Mouse (Mus musculus) forebrain, postnatal 0 days (tissue): Measurements from ENCODE around the gene Hsf5. TPM values are rescaled to one million over a fixed set of nuclear protein-coding genes. Genes with fewer than 3 reads are reported as not detected.

Source experiments
- ATAC-seq: fragments of 200-750 bp; cut with Nextera tagmentation; 2 replicates; pipeline ENCODE4 v1.8.0; 2017; ENCODE audit warnings: mild to moderate bottlenecking, moderate library complexity
- DNase-seq: peaks from one replicate; pipeline ENCODE4 v3.0.0-alpha.2; 2015
- H3K27ac ChIP-seq: fragments of 300-500 bp; sonication (generic); 2 replicates; pipeline ENCODE4 v1.5.1; 2014; ENCODE audit warnings: low read depth, mild to moderate bottlenecking, antibody characterized with exemption, low read length, moderate library complexity, mixed read lengths
- H3K27me3 ChIP-seq: fragments of 300-500 bp; sonication (generic); 2 replicates; pipeline ENCODE4 v1.6.1; 2014; ENCODE audit warnings: mild to moderate bottlenecking, low read length, mixed read lengths; ENCODE audit not compliant: insufficient read depth
- H3K36me3 ChIP-seq: fragments of 300-500 bp; sonication (generic); 2 replicates; pipeline ENCODE4 v1.6.1; 2014; ENCODE audit warnings: mild to moderate bottlenecking, moderate library complexity; ENCODE audit not compliant: insufficient read depth
- H3K4me1 ChIP-seq: fragments of 300-500 bp; sonication (generic); 2 replicates; pipeline ENCODE4 v1.6.1; 2014; ENCODE audit warnings: antibody characterized with exemption; ENCODE audit not compliant: insufficient read depth
- H3K4me2 ChIP-seq: fragments of 300-500 bp; sonication (generic); 2 replicates; pipeline ENCODE4 v1.6.1; 2014; ENCODE audit warnings: low read depth, mild to moderate bottlenecking, moderate library complexity
- H3K4me3 ChIP-seq: fragments of 300-500 bp; sonication (generic); 2 replicates; pipeline ENCODE4 v1.5.1; 2014; ENCODE audit warnings: low read depth, low read length, mixed read lengths
- H3K9ac ChIP-seq: fragments of 300-500 bp; sonication (generic); 2 replicates; pipeline ENCODE4 v1.6.1; 2014; ENCODE audit warnings: mild to moderate bottlenecking
- H3K9me3 ChIP-seq: fragments of 300-500 bp; sonication (generic); 2 replicates; pipeline ENCODE4 v1.6.1; 2016; ENCODE audit warnings: low read length
- CTCF ChIP-seq: sonication (generic); IDR thresholded peaks from 2 replicates; pipeline ENCODE4 v1.5.1; 2016; ENCODE audit warnings: antibody characterized with exemption, control low read depth, low read depth
- WGBS: fragments of 180-500 bp; shearing (Covaris S2); extraction: QIAGEN DNeasy Blood & Tissue Kit; methylation state at CpG from one replicate; pipeline ENCODE4 v1.1.7; 2014; 5-methylcytosine and 5-hydroxymethylcytosine counted together
- polyA plus RNA-seq: library from polyadenylated mRNA; unstranded; fragments of >200 nt; fragmentation: Nextera tagmentation; extraction: Ambion mirVana; gene quantifications from 2 replicates; pipeline ENCODE4 v1.2.1, GENCODE M21; 2015
- total RNA-seq: library from RNA; depleted of rRNA; stranded (reverse); fragments of >200 nt; gene quantifications from 2 replicates; pipeline ENCODE4 v1.2.3, GENCODE M21; 2014; rRNA removed

Gene Hsf5
- total and polyA plus RNA-seq, 2 experiments from 2014 or later: 0.16 to 0.48 TPM

GRCm38 (mm10) chr11:87698126-87698525 lies 81.2 kb downstream of the Hsf5 start:
- Histone ChIP-seq H3K4me3 (no peak overlapping the region), H3K9ac (no peak overlapping the region), H3K9me3 (no peaks in the 10 kb centered on the region), H3K4me1 (no peaks in the 10 kb centered on the region), H3K36me3 (no peaks in the 10 kb centered on the region), H3K27me3 (no peaks in the 10 kb centered on the region), H3K4me2 (no peak overlapping the region), H3K27ac (no peak overlapping the region)
- no peak for DNase-seq
- no peak for TF ChIP-seq CTCF
- ATAC-seq: no peak
- WGBS: 84% methylated on average over 4 of the region's 4 CpGs

- 83% methylated on average over 6 of the region's 6 CpGs for WGBS
- no peak overlapping the region for H3K27ac ChIP-seq
- no peaks in the 10 kb centered on the region for H3K9me3 ChIP-seq
- no peak for ATAC-seq
- no peaks in the 10 kb centered on the region for H3K27me3 ChIP-seq
- no peaks in the 10 kb centered on the region for H3K4me1 ChIP-seq
- no peak for TF ChIP-seq CTCF
- no peak overlapping the region for H3K4me3 ChIP-seq
- no peak for DNase-seq
- H3K36me3 ChIP-seq: no peaks in the 10 kb centered on the region
- H3K4me2 ChIP-seq: no peak overlapping the region
- H3K9ac ChIP-seq: no peak overlapping the region
Observed at GRCm38 (mm10) chr11:87701108-87701507, 84.1 kb downstream of the Hsf5 start.

GRCm38 (mm10) chr11:87701877-87702620 lies 85.1 kb downstream of the Hsf5 start:
- DNase-seq (no peak), ATAC-seq (no peak)
- Histone ChIP-seq H3K27ac (no peak overlapping the region), H3K4me2 (no peak overlapping the region), H3K36me3 (no peaks in the 10 kb centered on the region), H3K9me3 (no peaks in the 10 kb centered on the region), H3K27me3 (no peaks in the 10 kb centered on the region), H3K4me1 (no peaks in the 10 kb centered on the region), H3K4me3 (no peak overlapping the region), H3K9ac (no peak overlapping the region)
- no peak for TF ChIP-seq CTCF
- WGBS: 84% methylated on average over 14 of the region's 14 CpGs

GRCm38 (mm10) chr11:87703654-87704053 lies 86.7 kb downstream of the Hsf5 start:
- Histone ChIP-seq H3K4me3 (no peak overlapping the region), H3K4me2 (no peak overlapping the region), H3K9me3 (no peaks in the 10 kb centered on the region), H3K27ac (no peak overlapping the region), H3K9ac (no peak overlapping the region), H3K4me1 (no peaks in the 10 kb centered on the region), H3K27me3 (no peaks in the 10 kb centered on the region), H3K36me3 (no peaks in the 10 kb centered on the region)
- no peak for TF ChIP-seq CTCF
- ATAC-seq (no peak), DNase-seq (no peak)
- 87% methylated on average over 5 of the region's 5 CpGs for WGBS

GRCm38 (mm10) chr11:87704289-87704688 lies 87.3 kb downstream of the Hsf5 start:
- no peak overlapping the region for H3K4me3 ChIP-seq
- ATAC-seq: no peak
- 82% methylated on average over 9 of the region's 9 CpGs for WGBS
- DNase-seq: no peak
- H3K4me1 ChIP-seq: no peaks in the 10 kb centered on the region
- H3K27me3 ChIP-seq: no peaks in the 10 kb centered on the region
- H3K9ac ChIP-seq: no peak overlapping the region
- no peak overlapping the region for H3K27ac ChIP-seq
- no peak overlapping the region for H3K4me2 ChIP-seq
- no peaks in the 10 kb centered on the region for H3K36me3 ChIP-seq
- H3K9me3 ChIP-seq: no peaks in the 10 kb centered on the region
- no peak for TF ChIP-seq CTCF

- H3K9me3 ChIP-seq: no peaks in the 10 kb centered on the region
- no peak for DNase-seq
- 0 out of 2 replicates have a peak, but pooled peaks cover 5% of the 10 kb centered on the region for H3K4me1 ChIP-seq
- no peak for TF ChIP-seq CTCF
- H3K27me3 ChIP-seq: no peaks in the 10 kb centered on the region
- no peak overlapping the region for H3K27ac ChIP-seq
- H3K4me2 ChIP-seq: no peak overlapping the region
- H3K9ac ChIP-seq: no peak overlapping the region
- WGBS: 33% methylated on average over 8 of the region's 8 CpGs
- H3K36me3 ChIP-seq: no peaks in the 10 kb centered on the region
- no peak overlapping the region for H3K4me3 ChIP-seq
- ATAC-seq: no peak
Observed at GRCm38 (mm10) chr11:87707570-87707969, 90.6 kb downstream of the Hsf5 start.

- H3K27me3 ChIP-seq: no peaks in the 10 kb centered on the region
- 0 out of 2 replicates have a peak, but pooled peaks cover 5% of the 10 kb centered on the region for H3K4me1 ChIP-seq
- no peak for ATAC-seq
- H3K9me3 ChIP-seq: no peaks in the 10 kb centered on the region
- H3K4me2 ChIP-seq: no peak overlapping the region
- WGBS: 79% methylated on average over 5 of the region's 5 CpGs
- TF ChIP-seq CTCF: no peak
- no peak for DNase-seq
- no peak overlapping the region for H3K27ac ChIP-seq
- H3K4me3 ChIP-seq: no peak overlapping the region
- H3K9ac ChIP-seq: no peak overlapping the region
- H3K36me3 ChIP-seq: no peaks in the 10 kb centered on the region
Observed at GRCm38 (mm10) chr11:87708979-87709378, 92.0 kb downstream of the Hsf5 start.

Other genes starting within 250 kb of the Hsf5 start
- 1.9 and 4.0 TPM in 2 replicates for gene Rad51c, start 212.2 kb upstream of the Hsf5 start, total RNA-seq
- 1.9 and 2.6 TPM in 2 replicates for gene Rad51c, start 212.2 kb upstream of the Hsf5 start, polyA plus RNA-seq
- 0.23 and 0.81 TPM in 2 replicates for gene Tex14, start 212.1 kb upstream of the Hsf5 start, total RNA-seq
- 0.03 and 0.23 TPM in 2 replicates for gene Tex14, start 212.1 kb upstream of the Hsf5 start, polyA plus RNA-seq
- gene Gm11492, start 50.5 kb upstream of the Hsf5 start, total RNA-seq: not detected in 2 replicates
- gene Gm11492, start 50.5 kb upstream of the Hsf5 start, polyA plus RNA-seq: not detected in 2 replicates
- gene Sept4, start 48.3 kb upstream of the Hsf5 start, total RNA-seq: 19.9 and 22.5 TPM in 2 replicates
- gene Sept4, start 48.3 kb upstream of the Hsf5 start, polyA plus RNA-seq: 33.5 and 34.2 TPM in 2 replicates
- 85.6 and 86.3 TPM in 2 replicates for gene Mtmr4, start 25.0 kb upstream of the Hsf5 start, total RNA-seq
- gene Mtmr4, start 25.0 kb upstream of the Hsf5 start, polyA plus RNA-seq: 28.7 and 32.7 TPM in 2 replicates
- 1.0 and 1.8 TPM in 2 replicates for gene Rnf43, start 45.6 kb downstream of the Hsf5 start, total RNA-seq
- gene Rnf43, start 45.6 kb downstream of the Hsf5 start, polyA plus RNA-seq: 0.79 and 0.84 TPM in 2 replicates
- 64.9 and 78.5 TPM in 2 replicates for gene Supt4a, start 120.4 kb downstream of the Hsf5 start, total RNA-seq
- 141 and 159 TPM in 2 replicates for gene Supt4a, start 120.4 kb downstream of the Hsf5 start, polyA plus RNA-seq
- 119 and 199 TPM in 2 replicates for gene Tspoap1, start 143.4 kb downstream of the Hsf5 start, total RNA-seq
- 10.5 and 20.1 TPM in 2 replicates for gene Tspoap1, start 143.4 kb downstream of the Hsf5 start, polyA plus RNA-seq
- 0.33 and 0.46 TPM in 2 replicates for gene Mpo, start 176.4 kb downstream of the Hsf5 start, total RNA-seq
- gene Mpo, start 176.4 kb downstream of the Hsf5 start, polyA plus RNA-seq: 0.21 TPM in 1 of 2 replicates, not detected in the other
- gene Lpo, start 211.1 kb downstream of the Hsf5 start, total RNA-seq: 0.46 and 1.1 TPM in 2 replicates
- 0.62 and 1.3 TPM in 2 replicates for gene Lpo, start 211.1 kb downstream of the Hsf5 start, polyA plus RNA-seq
- 6.8 and 11.1 TPM in 2 replicates for gene Mks1, start 236.1 kb downstream of the Hsf5 start, total RNA-seq
- 6.1 and 8.8 TPM in 2 replicates for gene Mks1, start 236.1 kb downstream of the Hsf5 start, polyA plus RNA-seq